In genomic region chr8:104160731-104161130, GRCm38 (mm10) we compare ENCODE assay signal across 21 mouse cellular contexts. TPM values are rescaled to one million over a fixed set of nuclear protein-coding genes. Genes with fewer than 3 reads are reported as not detected.
"Had no signal": no experiment of that assay in that cellular context is flagged by ENCODE, and none has a peak within 500 bp of the region (broad histone marks: within the 10 kb centered on the region; RNA-seq: fewer than 3 reads in every experiment).

No protein-coding gene starts in this region.

- H3K4me1 ChIP-seq: liver, embryonic 13.5 days; liver, embryonic 15.5 days; lung, embryonic 15.5 days; midbrain, embryonic 12.5 days; midbrain, embryonic 15.5 days; neural tube, embryonic 13.5 days; neural tube, embryonic 15.5 days had no signal

- H3K9me3 ChIP-seq: liver, embryonic 13.5 days; liver, embryonic 15.5 days; lung, embryonic 15.5 days; midbrain, embryonic 12.5 days; midbrain, embryonic 15.5 days; neural tube, embryonic 13.5 days; neural tube, embryonic 15.5 days had no signal

- H3K4me3 ChIP-seq: liver, embryonic 13.5 days; liver, embryonic 15.5 days; lung, embryonic 15.5 days; midbrain, embryonic 12.5 days; midbrain, embryonic 15.5 days; neural tube, embryonic 13.5 days; neural tube, embryonic 15.5 days had no signal

- H3K27ac ChIP-seq: liver, embryonic 13.5 days; liver, embryonic 15.5 days; lung, embryonic 15.5 days; macrophage; midbrain, embryonic 12.5 days; midbrain, embryonic 15.5 days; neural tube, embryonic 13.5 days; neural tube, embryonic 15.5 days had no signal

- H3K36me3 ChIP-seq: liver, embryonic 13.5 days; liver, embryonic 15.5 days; lung, embryonic 15.5 days; midbrain, embryonic 12.5 days; midbrain, embryonic 15.5 days; neural tube, embryonic 13.5 days; neural tube, embryonic 15.5 days had no signal

- H3K4me2 ChIP-seq: liver, embryonic 13.5 days; liver, embryonic 15.5 days; lung, embryonic 15.5 days; midbrain, embryonic 12.5 days; midbrain, embryonic 15.5 days; neural tube, embryonic 13.5 days; neural tube, embryonic 15.5 days had no signal

- H3K9ac ChIP-seq: liver, embryonic 13.5 days; liver, embryonic 15.5 days; liver, postnatal 0 days; lung, embryonic 15.5 days; midbrain, embryonic 12.5 days; midbrain, embryonic 15.5 days; neural tube, embryonic 13.5 days; neural tube, embryonic 15.5 days had no signal

- ATAC-seq: liver, postnatal 0 days; lung, postnatal 0 days; midbrain, embryonic 15.5 days had no signal

- H3K27me3 ChIP-seq: liver, embryonic 13.5 days; lung, embryonic 15.5 days; midbrain, embryonic 12.5 days; midbrain, embryonic 15.5 days; neural tube, embryonic 13.5 days; neural tube, embryonic 15.5 days had no signal

- DNase-seq: liver, embryonic 13.5 days; liver, postnatal 0 days; lung, adult 2 months; lung, postnatal 14 days; lung, postnatal 36 days; retina, postnatal 1 day; right cerebral cortex, adult 18-20 months; right cerebral cortex, postnatal 25 days; right cerebral cortex, postnatal 4 days; spleen, adult 18-20 months; thymus, adult 18-20 months; thymus, postnatal 14 days; thymus, postnatal 36 days had no signal

RNA-seq across cellular contexts. Expression of gene Bean1, which starts 9.5 kb away (rescaled TPM):
- polyA plus RNA-seq: liver, embryonic 13.5 days; liver, postnatal 0 days; macrophage had no signal
